Mouse (Mus musculus) kidney, embryonic 15.5 days (tissue): ENCODE data around the gene Galns. TPM values are rescaled to one million over a fixed set of nuclear protein-coding genes. Genes with fewer than 3 reads are reported as not detected.

ENCODE experiments used
- ATAC-seq: fragments of 200-750 bp; cut with Nextera tagmentation; replicated peaks from 2 replicates; pipeline ENCODE4 v1.8.0; 2017; ENCODE audit warnings: moderate TSS enrichment; ENCODE audit not compliant: low FRiP score
- H3K27ac ChIP-seq: fragments of 300-500 bp; sonication (generic); 2 replicates; pipeline ENCODE4 v1.5.1; 2015; ENCODE audit warnings: mild to moderate bottlenecking, inconsistent platforms
- H3K27me3 ChIP-seq: fragments of 300-500 bp; sonication (generic); 2 replicates; pipeline ENCODE4 v1.6.1; 2015; ENCODE audit warnings: inconsistent platforms
- H3K36me3 ChIP-seq: fragments of 300-500 bp; sonication (generic); 2 replicates; pipeline ENCODE4 v1.6.1; 2015; ENCODE audit warnings: inconsistent platforms
- H3K4me1 ChIP-seq: fragments of 300-500 bp; sonication (generic); 2 replicates; pipeline ENCODE4 v1.6.1; 2015; ENCODE audit warnings: inconsistent platforms
- H3K4me2 ChIP-seq: fragments of 300-500 bp; sonication (generic); 2 replicates; pipeline ENCODE4 v1.6.1; 2015; ENCODE audit warnings: moderate library complexity, mild to moderate bottlenecking, inconsistent platforms
- H3K4me3 ChIP-seq: fragments of 300-500 bp; sonication (generic); replicated peaks from 2 replicates; pipeline ENCODE4 v1.5.1; 2015; ENCODE audit warnings: mild to moderate bottlenecking, inconsistent platforms
- H3K9ac ChIP-seq: fragments of 300-500 bp; sonication (generic); 2 replicates; pipeline ENCODE4 v1.6.1; 2015; ENCODE audit warnings: mild to moderate bottlenecking, inconsistent platforms
- H3K9me3 ChIP-seq: fragments of 300-500 bp; sonication (generic); replicated peaks from 2 replicates; pipeline ENCODE4 v1.6.1; 2016; ENCODE audit warnings: inconsistent platforms
- WGBS: fragments of 180-500 bp; shearing (Covaris S2); methylation state at CpG from one replicate; pipeline ENCODE4 v1.1.7; 2015; ENCODE audit warnings: mixed read lengths; 5-methylcytosine and 5-hydroxymethylcytosine counted together
- polyA plus RNA-seq: library from polyadenylated mRNA; unstranded; fragments of >200 nt; fragmentation: Nextera tagmentation; extraction: Ambion mirVana; gene quantifications from 2 replicates; pipeline ENCODE4 v1.2.1, GENCODE M21; 2015

The Galns gene
- polyA plus RNA-seq, 1 experiment from 2014 or later = 16.0 TPM

DNA sequence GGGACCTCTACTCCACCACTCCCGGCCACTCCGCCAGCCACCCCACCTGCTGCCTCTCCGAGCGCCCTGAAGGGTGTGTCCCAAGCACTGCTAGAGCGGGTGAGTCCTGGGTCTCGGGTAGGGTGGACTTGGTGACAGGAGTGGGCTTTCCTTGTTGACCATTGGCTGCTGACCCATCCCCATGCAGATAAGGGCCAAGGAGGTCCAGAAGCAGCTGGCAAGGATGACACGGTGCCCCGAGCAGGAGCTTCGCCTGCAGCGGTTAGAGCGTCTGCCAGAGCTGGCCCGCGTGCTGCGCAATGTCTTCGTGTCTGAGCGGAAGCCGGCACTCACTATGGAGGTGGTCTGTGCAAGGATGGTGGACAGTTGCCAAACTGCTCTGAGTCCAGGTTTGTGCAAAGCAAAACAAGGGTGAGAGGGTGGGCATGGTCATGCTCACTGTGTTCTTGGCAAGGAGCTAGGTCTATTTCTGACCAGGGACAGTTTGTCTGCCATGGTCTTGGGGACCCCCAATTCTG is 39.5 kb downstream of the Galns start:
- Histone ChIP-seq H3K4me3 (no peak overlapping the region), H3K4me2 (no peak overlapping the region), H3K36me3 (peaks cover 54% of the 10 kb centered on the region), H3K27me3 (no peaks in the 10 kb centered on the region), H3K4me1 (peaks cover 64% of the 10 kb centered on the region), H3K27ac (no peak overlapping the region), H3K9ac (no peak overlapping the region), H3K9me3 (no peaks in the 10 kb centered on the region)
- WGBS = 93% methylated on average over 17 of the region's 17 CpGs
- no peak for ATAC-seq

DNA sequence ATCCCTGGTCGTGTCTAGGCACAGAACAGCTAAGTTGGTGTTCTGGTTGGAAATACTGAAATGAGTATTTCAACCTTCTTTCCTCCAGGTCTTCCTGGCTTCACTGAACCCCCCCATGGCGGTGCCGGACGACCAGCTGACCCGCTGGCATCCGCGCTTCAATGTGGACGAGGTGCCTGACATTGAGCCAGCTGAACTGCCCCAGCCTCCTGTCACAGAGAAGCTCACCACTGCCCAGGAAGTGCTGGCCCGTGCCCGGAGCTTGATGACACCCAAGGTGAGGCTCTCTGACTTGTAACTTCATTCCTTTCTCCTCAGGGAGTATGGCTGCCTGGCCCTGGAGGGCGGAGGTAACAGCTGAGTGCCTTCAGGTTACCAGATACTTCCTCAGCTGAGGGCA is 40.1 kb downstream of the Galns start:
- Histone ChIP-seq H3K4me1 (peaks cover 65% of the 10 kb centered on the region), H3K4me3 (no peak overlapping the region), H3K9ac (no peak overlapping the region), H3K27me3 (no peaks in the 10 kb centered on the region), H3K9me3 (no peaks in the 10 kb centered on the region), H3K4me2 (no peak overlapping the region), H3K36me3 (peaks cover 54% of the 10 kb centered on the region), H3K27ac (no peak overlapping the region)
- WGBS = 89% methylated on average over 11 of the region's 11 CpGs
- no peak for ATAC-seq

DNA sequence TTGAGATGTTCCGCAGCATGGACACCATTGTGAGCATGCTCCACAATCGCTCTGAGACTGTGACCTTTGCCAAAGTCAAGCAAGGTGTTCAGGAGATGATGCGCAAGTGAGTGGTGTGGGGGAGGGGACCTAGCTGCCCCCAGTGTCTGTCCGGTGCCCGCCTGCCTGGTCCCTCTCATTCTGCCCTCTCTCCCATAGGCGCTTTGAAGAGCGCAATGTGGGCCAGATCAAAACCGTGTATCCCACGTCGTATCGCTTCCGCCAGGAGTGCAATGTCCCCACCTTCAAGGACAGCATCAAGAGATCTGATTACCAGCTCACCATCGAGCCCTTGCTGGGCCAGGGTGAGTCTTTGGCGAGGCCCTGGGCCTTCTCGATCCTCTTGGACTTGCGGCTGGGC is 41.3 kb downstream of the Galns start:
- Histone ChIP-seq H3K4me1 (peaks cover 53% of the 10 kb centered on the region), H3K27ac (no peak overlapping the region), H3K9me3 (no peaks in the 10 kb centered on the region), H3K9ac (no peak overlapping the region), H3K4me3 (peak overlapping the region; percentile 91; the same call in 1 of the 2 replicates), H3K27me3 (no peaks in the 10 kb centered on the region), H3K4me2 (no peak overlapping the region), H3K36me3 (peaks cover 54% of the 10 kb centered on the region)
- 95% methylated on average over 16 of the region's 16 CpGs for WGBS
- ATAC-seq = no peak

DNA sequence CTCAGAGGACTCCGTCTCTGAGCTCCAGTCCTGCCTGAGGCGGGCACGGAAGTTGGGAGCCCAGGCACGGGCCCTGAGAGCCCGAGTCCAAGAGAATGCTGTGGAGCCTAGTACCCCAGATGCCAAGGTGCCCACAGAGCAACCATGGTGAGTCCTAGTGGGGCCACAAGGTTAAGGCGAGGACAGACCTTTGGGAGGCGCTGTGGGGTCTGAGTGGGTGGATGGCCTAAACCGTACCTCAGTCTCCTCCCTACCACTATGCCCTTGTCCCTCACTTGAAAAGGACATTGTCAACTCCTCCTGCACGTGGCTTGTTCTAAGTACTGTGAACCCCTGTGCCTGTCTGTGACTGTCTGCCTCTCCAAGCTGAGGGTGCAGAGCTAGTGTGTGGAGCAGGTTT is 41.9 kb downstream of the Galns start:
- H3K27me3 ChIP-seq = no peaks in the 10 kb centered on the region
- peaks cover 47% of the 10 kb centered on the region for H3K4me1 ChIP-seq
- WGBS = 65% methylated on average over 9 of the region's 9 CpGs
- H3K9ac ChIP-seq = peak overlapping the region; percentile 90
- H3K27ac ChIP-seq = peak overlapping the region; percentile 37; the same call in 1 of the 2 replicates
- H3K4me2 ChIP-seq = peak overlapping the region; percentile 83
- no peaks in the 10 kb centered on the region for H3K9me3 ChIP-seq
- peak overlapping the region; percentile 91 for H3K4me3 ChIP-seq
- H3K36me3 ChIP-seq = peaks cover 51% of the 10 kb centered on the region
- ATAC-seq = no peak

DNA sequence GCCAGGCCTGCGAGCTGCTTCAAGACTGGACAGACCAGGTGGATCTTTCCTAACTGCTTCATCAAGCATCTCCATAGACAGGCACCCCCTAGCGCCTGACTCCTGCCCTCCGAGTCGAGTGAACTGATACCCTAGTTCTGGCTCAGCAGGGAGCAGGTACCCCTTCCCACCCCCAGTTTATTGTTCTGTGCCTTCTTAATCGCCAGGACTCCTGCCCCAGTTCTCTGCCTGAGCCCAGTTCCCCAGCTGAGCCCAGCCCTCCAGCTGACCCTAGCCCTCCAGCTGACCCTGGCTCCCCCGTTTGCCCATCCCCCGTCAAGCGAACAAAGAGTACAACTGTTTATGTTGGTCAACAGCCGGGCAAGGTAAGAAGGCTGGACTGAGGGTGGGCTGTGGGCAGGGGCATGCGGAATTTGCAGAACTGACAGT is 42.4 kb downstream of the Galns start:
- no peaks in the 10 kb centered on the region for H3K9me3 ChIP-seq
- ATAC-seq = no peak
- H3K27me3 ChIP-seq = no peaks in the 10 kb centered on the region
- peaks cover 47% of the 10 kb centered on the region for H3K36me3 ChIP-seq
- H3K27ac ChIP-seq = peak overlapping the region; percentile 37; the same call in 1 of the 2 replicates
- WGBS = 8% methylated on average over 10 of the region's 10 CpGs
- H3K9ac ChIP-seq = peak overlapping the region; percentile 90
- peak overlapping the region; percentile 91 for H3K4me3 ChIP-seq
- peaks cover 42% of the 10 kb centered on the region for H3K4me1 ChIP-seq
- peak overlapping the region; percentile 83 for H3K4me2 ChIP-seq

DNA sequence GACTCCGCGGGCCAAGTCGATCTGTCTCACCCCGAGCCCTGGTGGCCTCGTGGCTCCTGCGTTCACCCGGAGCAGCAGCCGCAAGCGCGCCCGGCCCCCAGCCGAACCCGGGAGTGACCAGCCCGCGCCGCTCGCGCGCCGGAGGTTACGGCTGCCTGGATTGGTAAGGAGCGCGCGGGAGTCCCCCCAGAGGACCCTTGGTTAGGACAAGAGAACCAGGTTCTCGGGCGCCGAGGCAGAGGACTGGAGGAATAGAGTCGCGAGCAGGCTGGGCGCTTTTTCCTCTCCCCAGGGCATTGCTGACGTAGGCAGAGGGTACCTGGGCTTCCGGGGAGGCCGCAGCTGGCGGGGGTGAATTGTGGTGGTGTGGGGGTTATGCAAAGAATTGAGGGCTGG is 43.2 kb downstream of the Galns start:
- Histone ChIP-seq H3K4me1 (peaks cover 37% of the 10 kb centered on the region), H3K4me2 (peak overlapping the region; percentile 83), H3K36me3 (peaks cover 40% of the 10 kb centered on the region), H3K27ac (peak overlapping the region; percentile 97), H3K4me3 (peak overlapping the region; percentile 91), H3K27me3 (no peaks in the 10 kb centered on the region), H3K9ac (peak overlapping the region; percentile 90), H3K9me3 (no peaks in the 10 kb centered on the region)
- WGBS = 0% methylated on average over 34 of the region's 34 CpGs
- ATAC-seq = peak; percentile 41

DNA sequence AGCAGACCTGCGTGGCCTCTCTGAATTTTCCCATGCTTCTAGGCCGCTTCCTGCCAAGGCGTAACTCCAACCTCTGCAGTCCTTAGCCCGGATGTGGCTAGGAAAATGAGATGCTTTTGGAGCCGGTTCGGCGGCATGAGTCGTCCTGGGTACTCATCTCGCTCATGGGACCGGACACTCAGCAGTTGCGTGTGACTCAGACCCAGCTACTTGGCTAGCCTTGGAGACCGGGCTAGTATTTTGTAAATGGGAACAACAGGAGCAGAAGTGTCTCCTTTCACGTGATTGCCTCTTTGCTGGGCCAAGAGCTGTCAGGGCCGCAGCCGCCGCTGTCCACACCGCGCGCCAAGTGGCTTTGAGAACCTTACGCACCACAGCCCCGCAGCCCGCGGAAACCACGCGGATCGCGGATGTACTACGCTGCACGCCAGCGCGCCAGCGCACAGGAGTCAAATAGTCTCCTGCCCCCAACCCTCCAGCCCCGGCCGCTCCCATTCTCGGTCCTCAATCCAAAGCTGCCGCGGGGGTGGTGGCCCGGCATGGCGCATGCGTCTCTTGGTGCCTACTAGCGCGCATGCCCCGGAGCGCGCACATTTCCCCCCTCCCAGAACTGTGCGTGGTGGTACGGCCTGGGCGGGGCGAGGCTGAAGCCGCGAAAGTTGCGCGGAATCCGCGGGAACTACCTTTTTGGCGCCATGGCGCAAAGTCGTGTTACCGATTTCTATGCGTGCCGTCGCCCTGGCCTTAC is 43.7 kb downstream of the Galns start, which contains the start of gene Cdt1:
Gene Cdt1, plus strand, starts transcription at position 655 of the 748 bp plus-strand sequence.
- ATAC-seq = peak; percentile 95
- WGBS = under 1% methylated on average over 62 of the region's 62 CpGs
- H3K9me3 ChIP-seq = no peaks in the 10 kb centered on the region

DNA sequence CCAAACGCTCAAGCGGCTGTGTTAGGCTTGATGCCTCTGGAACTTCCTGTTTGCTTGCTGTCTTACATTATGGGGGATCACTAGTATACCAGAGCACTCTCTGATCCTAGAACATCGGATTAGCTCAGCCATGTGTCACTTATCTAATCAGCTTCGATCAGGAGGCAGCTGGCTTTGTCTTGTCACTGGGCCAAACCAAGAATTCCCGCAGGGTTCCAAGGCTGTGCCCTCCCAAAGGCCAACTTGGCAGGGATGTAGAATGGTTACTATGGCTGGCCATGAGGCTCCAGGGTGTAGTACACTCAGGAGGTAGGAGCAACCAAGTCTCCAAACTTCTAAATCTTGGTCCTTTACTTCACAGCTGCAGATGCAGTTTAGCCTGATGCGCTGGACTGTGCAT is 44.5 kb downstream of the Galns start:
- H3K27me3 ChIP-seq = no peaks in the 10 kb centered on the region
- H3K9ac ChIP-seq = peak overlapping the region; percentile 90
- peak overlapping the region; percentile 83 for H3K4me2 ChIP-seq
- no peak for ATAC-seq
- H3K9me3 ChIP-seq = no peaks in the 10 kb centered on the region
- H3K4me3 ChIP-seq = peak overlapping the region; percentile 91
- WGBS = 43% methylated on average over 6 of the region's 6 CpGs
- H3K27ac ChIP-seq = peak overlapping the region; percentile 97
- peaks cover 35% of the 10 kb centered on the region for H3K4me1 ChIP-seq
- peaks cover 26% of the 10 kb centered on the region for H3K36me3 ChIP-seq

More for the DNA sequence above, 43.7 kb downstream of the Galns start, which contains the start of gene Cdt1:
- H3K27ac ChIP-seq = peak within 1 kb of the TSS; percentile 97
- peak within 1 kb of the TSS; percentile 90 for H3K9ac ChIP-seq
- no peaks in the 10 kb centered on the region for H3K27me3 ChIP-seq
- H3K4me1 ChIP-seq = peaks cover 35% of the 10 kb centered on the region
- H3K36me3 ChIP-seq = peaks cover 34% of the 10 kb centered on the region
- H3K4me2 ChIP-seq = peak within 1 kb of the TSS; percentile 83
- H3K4me3 ChIP-seq = peak within 1 kb of the TSS; percentile 91

DNA sequence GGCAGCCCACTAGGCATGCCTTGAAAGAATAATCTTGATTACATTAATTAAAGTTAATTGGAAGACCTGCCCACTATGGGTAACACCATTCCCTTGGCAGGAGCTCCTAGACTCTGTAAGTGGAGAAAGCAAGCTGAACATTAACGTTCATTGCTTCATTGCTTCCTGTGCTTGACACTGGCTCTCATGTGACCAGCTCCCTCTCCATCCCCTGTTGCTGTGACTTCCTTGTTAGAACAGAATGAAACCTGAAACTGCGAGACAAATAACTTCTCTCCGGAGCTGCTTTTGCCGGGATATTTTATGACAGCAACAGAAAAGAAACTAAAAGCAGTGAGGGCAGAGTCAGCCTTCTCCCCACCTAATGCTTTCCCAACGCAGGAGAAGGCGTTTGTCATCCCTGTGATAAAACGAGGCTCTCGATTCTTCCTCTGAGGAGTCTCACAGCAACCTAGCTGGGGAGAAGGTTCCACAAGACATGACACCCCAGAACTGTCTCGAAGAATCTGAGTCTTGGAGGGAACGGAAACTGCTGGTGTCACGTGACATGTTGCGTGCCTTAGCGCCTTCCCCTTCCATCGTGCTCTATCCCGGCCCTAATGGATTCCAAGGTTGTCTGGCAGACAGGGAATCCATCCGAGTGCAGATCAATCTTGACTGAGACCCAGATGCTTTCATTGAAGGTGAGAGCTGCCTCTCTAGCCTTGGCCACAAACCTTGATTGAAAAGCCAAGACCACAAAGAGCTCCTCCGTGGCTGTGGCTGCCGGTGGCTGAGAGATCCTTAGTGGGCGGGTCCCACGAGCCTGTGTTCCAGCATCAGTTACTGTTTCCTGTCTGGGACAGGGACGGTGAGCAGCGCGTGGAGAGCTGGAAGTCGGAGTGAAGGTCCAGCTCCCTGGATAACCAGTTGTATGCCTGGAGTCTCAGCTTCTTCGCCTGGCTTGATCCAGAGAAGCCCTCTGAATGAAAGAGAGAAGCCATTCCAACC is 46.6 kb downstream of the Galns start:
- H3K4me1 ChIP-seq = peaks cover 28% of the 10 kb centered on the region
- peak overlapping the region; percentile 6; the same call in 1 of the 2 replicates for H3K4me2 ChIP-seq
- 67% methylated on average over 25 of the region's 25 CpGs for WGBS
- no peak for ATAC-seq
- H3K9ac ChIP-seq = no peak overlapping the region
- H3K27me3 ChIP-seq = no peaks in the 10 kb centered on the region
- no peaks in the 10 kb centered on the region for H3K9me3 ChIP-seq
- H3K36me3 ChIP-seq = peaks cover 5% of the 10 kb centered on the region
- no peak overlapping the region for H3K4me3 ChIP-seq
- peak overlapping the region; percentile 46 for H3K27ac ChIP-seq

DNA sequence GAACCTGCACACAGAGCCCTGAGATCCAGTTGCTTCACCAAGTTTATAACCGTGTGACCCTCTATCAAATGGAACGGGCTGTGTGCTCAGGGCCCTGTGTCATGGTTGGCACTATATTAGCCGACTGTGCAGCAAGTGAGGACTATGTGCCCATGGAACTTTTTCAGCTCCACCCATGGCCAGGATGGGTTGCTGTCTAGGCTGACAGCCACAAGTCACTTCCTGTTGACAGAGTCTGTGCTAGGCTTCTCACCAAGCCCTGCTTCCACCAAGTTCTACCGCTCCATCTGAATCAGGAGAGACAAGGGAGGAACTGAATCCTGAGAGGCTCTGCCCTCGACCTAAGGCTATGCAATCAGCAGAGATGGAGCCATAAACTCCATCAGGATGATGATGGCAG is 50.1 kb downstream of the Galns start:
- Histone ChIP-seq H3K9ac (no peak overlapping the region), H3K27me3 (no peaks in the 10 kb centered on the region), H3K4me3 (no peak overlapping the region), H3K4me2 (no peak overlapping the region), H3K36me3 (no peaks in the 10 kb centered on the region), H3K4me1 (peaks cover 26% of the 10 kb centered on the region), H3K9me3 (no peaks in the 10 kb centered on the region), H3K27ac (no peak overlapping the region)
- no peak for ATAC-seq
- WGBS = 79% methylated on average over 5 of the region's 5 CpGs

DNA sequence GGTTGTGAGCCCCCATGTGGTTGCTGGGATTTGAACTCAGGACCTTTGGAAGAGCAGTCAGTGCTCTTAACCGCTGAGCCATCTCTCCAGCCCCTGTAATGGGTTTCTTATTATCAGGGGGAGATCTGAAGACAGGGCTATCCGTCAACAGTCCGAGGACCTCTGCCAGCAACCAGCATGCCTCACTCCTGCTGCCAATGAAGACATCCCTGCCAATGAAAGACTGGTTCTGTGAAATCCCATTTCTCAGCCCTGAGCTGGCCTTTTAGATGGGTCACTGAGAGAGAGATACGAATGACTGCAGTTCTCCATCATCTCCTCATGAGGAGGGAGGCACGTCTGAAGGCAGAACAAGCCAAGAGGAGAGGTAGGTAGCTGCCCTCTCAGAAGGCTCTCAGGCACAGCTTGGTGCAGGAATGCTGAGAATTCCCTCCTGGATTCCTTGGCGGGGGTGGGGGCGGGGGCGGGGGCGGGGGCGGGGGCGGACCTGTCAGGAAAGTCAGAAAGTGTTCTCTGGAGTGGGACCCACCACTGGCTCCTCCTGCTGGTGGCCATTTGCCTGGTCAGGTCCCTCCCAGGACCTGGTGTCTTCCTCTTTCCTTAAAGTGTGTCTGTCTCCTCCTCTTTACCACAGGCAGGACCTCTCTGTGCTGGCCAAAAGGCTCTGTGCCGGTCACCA is 52.5 kb downstream of the Galns start:
- Histone ChIP-seq H3K36me3 (no peaks in the 10 kb centered on the region), H3K4me1 (peaks cover 30% of the 10 kb centered on the region), H3K27me3 (no peaks in the 10 kb centered on the region), H3K9me3 (no peaks in the 10 kb centered on the region), H3K27ac (peak overlapping the region; percentile 71), H3K4me2 (no peak overlapping the region), H3K9ac (no peak overlapping the region), H3K4me3 (no peak overlapping the region)
- peak; percentile 50; the same call in 1 of the 2 replicates for ATAC-seq
- 18% methylated on average over 12 of the region's 12 CpGs for WGBS
